Mouse (Mus musculus): ENCODE measurements around the gene Krtap4-13.
"Not testable (repeated sequence)": the region's sequence is repeated elsewhere in the genome, so short reads cannot be mapped to it uniquely, and the experiment has no call there.

Krtap4-13 gene

GRCm38 (mm10) chr11:99809792-99810191, at the start of gene Krtap4-13:
TSS of gene Krtap4-13 (minus strand) at chr11:99809892.
- DNase-seq (ENCODE audit: low read depth, low spot score); H3K36me3 ChIP-seq (ENCODE audit: control insufficient read depth, insufficient read depth, low read length, poor library complexity, severe bottlenecking): not testable (repeated sequence)

GRCm38 (mm10) chr11:99858761-99859160, 49.1 kb upstream of the Krtap4-13 start:
- DNase-seq (ENCODE audit: low read depth, low spot score): no peak
- Histone ChIP-seq H3K27me3 (ENCODE audit: control insufficient read depth, insufficient read depth, low read length, poor library complexity, severe bottlenecking) (no peaks in the 10 kb centered on the region), H3K36me3 (ENCODE audit: control insufficient read depth, insufficient read depth, low read length, poor library complexity, severe bottlenecking) (no peaks in the 10 kb centered on the region)

More at GRCm38 (mm10) chr11:99809792-99810191, at the start of gene Krtap4-13:
- H3K27me3 ChIP-seq (ENCODE audit: control insufficient read depth, insufficient read depth, low read length, poor library complexity, severe bottlenecking): not testable (repeated sequence)

- Histone ChIP-seq H3K36me3 (ENCODE audit: control insufficient read depth, insufficient read depth, low read length, poor library complexity, severe bottlenecking) (no peaks in the 10 kb centered on the region), H3K27me3 (ENCODE audit: control insufficient read depth, insufficient read depth, low read length, poor library complexity, severe bottlenecking) (no peaks in the 10 kb centered on the region)
- DNase-seq (ENCODE audit: low read depth, low spot score): no peak
These were observed 47.9 kb upstream of the Krtap4-13 start, which contains the start of gene Gm11568 for GRCm38 (mm10) chr11:99857617-99858016. TSS of gene Gm11568 (plus strand) at chr11:99857917.

- Histone ChIP-seq H3K27me3 (ENCODE audit: control insufficient read depth, insufficient read depth, low read length, poor library complexity, severe bottlenecking) (no peaks in the 10 kb centered on the region), H3K36me3 (ENCODE audit: control insufficient read depth, insufficient read depth, low read length, poor library complexity, severe bottlenecking) (no peaks in the 10 kb centered on the region)
- no peak for DNase-seq (ENCODE audit: low read depth, low spot score)
These were observed 44.4 kb upstream of the Krtap4-13 start for GRCm38 (mm10) chr11:99854121-99854520.

GRCm38 (mm10) chr11:99851508-99851907, 41.8 kb upstream of the Krtap4-13 start, which contains the start of gene Krtap4-16:
TSS of gene Krtap4-16 (minus strand) at chr11:99851608.
- H3K36me3 ChIP-seq (ENCODE audit: control insufficient read depth, insufficient read depth, low read length, poor library complexity, severe bottlenecking): no peaks in the 10 kb centered on the region
- no peak for DNase-seq (ENCODE audit: low read depth, low spot score)
- no peaks in the 10 kb centered on the region for H3K27me3 ChIP-seq (ENCODE audit: control insufficient read depth, insufficient read depth, low read length, poor library complexity, severe bottlenecking)

GRCm38 (mm10) chr11:99846746-99847145, 37.1 kb upstream of the Krtap4-13 start:
- no peak for DNase-seq (ENCODE audit: low read depth, low spot score)
- no peaks in the 10 kb centered on the region for H3K36me3 ChIP-seq (ENCODE audit: control insufficient read depth, insufficient read depth, low read length, poor library complexity, severe bottlenecking)

GRCm38 (mm10) chr11:99842185-99842584, 32.5 kb upstream of the Krtap4-13 start:
- no peaks in the 10 kb centered on the region for H3K36me3 ChIP-seq (ENCODE audit: control insufficient read depth, insufficient read depth, low read length, poor library complexity, severe bottlenecking)
- DNase-seq (ENCODE audit: low read depth, low spot score): no peak
- H3K27me3 ChIP-seq (ENCODE audit: control insufficient read depth, insufficient read depth, low read length, poor library complexity, severe bottlenecking): no peaks in the 10 kb centered on the region

More at GRCm38 (mm10) chr11:99846746-99847145, 37.1 kb upstream of the Krtap4-13 start:
- H3K27me3 ChIP-seq (ENCODE audit: control insufficient read depth, insufficient read depth, low read length, poor library complexity, severe bottlenecking): no peaks in the 10 kb centered on the region

GRCm38 (mm10) chr11:99837966-99838365, 28.3 kb upstream of the Krtap4-13 start, which contains the start of gene 2300003K06Rik:
TSS of gene 2300003K06Rik (minus strand) at chr11:99838066.
- no peaks in the 10 kb centered on the region for H3K27me3 ChIP-seq (ENCODE audit: control insufficient read depth, insufficient read depth, low read length, poor library complexity, severe bottlenecking)
- no peaks in the 10 kb centered on the region for H3K36me3 ChIP-seq (ENCODE audit: control insufficient read depth, insufficient read depth, low read length, poor library complexity, severe bottlenecking)
- no peak for DNase-seq (ENCODE audit: low read depth, low spot score)

GRCm38 (mm10) chr11:99815566-99815965, 5.9 kb upstream of the Krtap4-13 start, which contains the start of gene Gm11564:
TSS of gene Gm11564 (minus strand) at chr11:99815666.
- DNase-seq (ENCODE audit: low read depth, low spot score): not testable (repeated sequence)

GRCm38 (mm10) chr11:99804346-99804745, 5.3 kb downstream of the Krtap4-13 start, which contains the start of gene Gm11554:
TSS of gene Gm11554 (minus strand) at chr11:99804446.
- H3K27me3 ChIP-seq (ENCODE audit: control insufficient read depth, insufficient read depth, low read length, poor library complexity, severe bottlenecking); DNase-seq (ENCODE audit: low read depth, low spot score); H3K36me3 ChIP-seq (ENCODE audit: control insufficient read depth, insufficient read depth, low read length, poor library complexity, severe bottlenecking): not testable (repeated sequence)

More at GRCm38 (mm10) chr11:99815566-99815965, 5.9 kb upstream of the Krtap4-13 start, which contains the start of gene Gm11564:
- not testable (repeated sequence) for H3K36me3 ChIP-seq (ENCODE audit: control insufficient read depth, insufficient read depth, low read length, poor library complexity, severe bottlenecking); H3K27me3 ChIP-seq (ENCODE audit: control insufficient read depth, insufficient read depth, low read length, poor library complexity, severe bottlenecking)

- not testable (repeated sequence) for H3K36me3 ChIP-seq (ENCODE audit: control insufficient read depth, insufficient read depth, low read length, poor library complexity, severe bottlenecking); DNase-seq (ENCODE audit: low read depth, low spot score); H3K27me3 ChIP-seq (ENCODE audit: control insufficient read depth, insufficient read depth, low read length, poor library complexity, severe bottlenecking)
These were observed 10.9 kb downstream of the Krtap4-13 start, which contains the start of gene Gm11569 for GRCm38 (mm10) chr11:99798832-99799231. TSS of gene Gm11569 (minus strand) at chr11:99798932.

GRCm38 (mm10) chr11:99793367-99793766, 16.3 kb downstream of the Krtap4-13 start, which contains the start of gene Gm11596:
TSS of gene Gm11596 (minus strand) at chr11:99793467.
- no peak for DNase-seq (ENCODE audit: low read depth, low spot score)
- no peaks in the 10 kb centered on the region for H3K27me3 ChIP-seq (ENCODE audit: control insufficient read depth, insufficient read depth, low read length, poor library complexity, severe bottlenecking)
- H3K36me3 ChIP-seq (ENCODE audit: control insufficient read depth, insufficient read depth, low read length, poor library complexity, severe bottlenecking): no peaks in the 10 kb centered on the region

- not testable (repeated sequence) for H3K27me3 ChIP-seq (ENCODE audit: control insufficient read depth, insufficient read depth, low read length, poor library complexity, severe bottlenecking); H3K36me3 ChIP-seq (ENCODE audit: control insufficient read depth, insufficient read depth, low read length, poor library complexity, severe bottlenecking); DNase-seq (ENCODE audit: low read depth, low spot score)
These were observed 24.8 kb downstream of the Krtap4-13 start, which contains the start of gene Krtap4-9 for GRCm38 (mm10) chr11:99784900-99785299. TSS of gene Krtap4-9 (plus strand) at chr11:99785200.

- DNase-seq (ENCODE audit: low read depth, low spot score): no peak
- Histone ChIP-seq H3K36me3 (ENCODE audit: control insufficient read depth, insufficient read depth, low read length, poor library complexity, severe bottlenecking) (no peaks in the 10 kb centered on the region), H3K27me3 (ENCODE audit: control insufficient read depth, insufficient read depth, low read length, poor library complexity, severe bottlenecking) (no peaks in the 10 kb centered on the region)
These were observed 29.1 kb downstream of the Krtap4-13 start, which contains the start of gene Krtap4-8 for GRCm38 (mm10) chr11:99780604-99781003. TSS of gene Krtap4-8 (minus strand) at chr11:99780704.

- no peaks in the 10 kb centered on the region for H3K27me3 ChIP-seq (ENCODE audit: control insufficient read depth, insufficient read depth, low read length, poor library complexity, severe bottlenecking)
- no peaks in the 10 kb centered on the region for H3K36me3 ChIP-seq (ENCODE audit: control insufficient read depth, insufficient read depth, low read length, poor library complexity, severe bottlenecking)
- DNase-seq (ENCODE audit: low read depth, low spot score): no peak
These were observed 31.3 kb downstream of the Krtap4-13 start for GRCm38 (mm10) chr11:99778401-99778800.

Measured in splenic B cell, adult 2 months (primary cell).